Mouse (Mus musculus) effector memory CD4-positive, alpha-beta T cell, adult 5 months (primary cell): ENCODE results near the gene Zfp600. TPM values are rescaled to one million over a fixed set of nuclear protein-coding genes. Genes with fewer than 3 reads are reported as not detected.

ENCODE experiments used
- polyA plus RNA-seq: library from polyadenylated mRNA; unstranded; fragments of 100-300 nt; shearing (Covaris generic); gene quantifications from one replicate; pipeline ENCODE4 v1.2.1, GENCODE M21; 2017

Gene Zfp600
- polyA plus RNA-seq = 0.24 TPM

DNA sequence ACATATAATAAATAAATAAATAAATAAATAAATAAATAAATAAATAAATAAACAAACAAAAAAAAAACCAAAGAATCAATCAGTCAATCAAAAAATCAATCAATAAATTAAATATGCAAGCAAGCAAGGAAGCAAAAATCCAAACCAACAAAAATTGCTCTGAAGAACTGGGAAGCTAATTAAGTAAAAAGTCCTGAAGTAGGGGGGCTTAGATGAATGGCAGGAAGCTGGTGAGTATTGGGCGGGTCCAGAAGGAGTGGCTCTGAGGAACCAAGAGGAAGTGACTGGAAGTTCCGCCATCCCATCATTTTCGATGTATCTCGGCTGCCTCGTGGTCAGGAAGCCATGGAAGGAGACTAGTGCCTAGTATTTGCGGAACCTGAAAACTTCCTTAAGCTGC, at the start of gene Zfp600:
Zfp600 (plus strand) TSS at position 301 of the 400 bp plus-strand sequence.

Other genes with a start within 250 kb of the Zfp600 start
- gene Zfp987, start 59.5 kb upstream of the Zfp600 start, polyA plus RNA-seq = 0.97 TPM